In the genomic region with DNA sequence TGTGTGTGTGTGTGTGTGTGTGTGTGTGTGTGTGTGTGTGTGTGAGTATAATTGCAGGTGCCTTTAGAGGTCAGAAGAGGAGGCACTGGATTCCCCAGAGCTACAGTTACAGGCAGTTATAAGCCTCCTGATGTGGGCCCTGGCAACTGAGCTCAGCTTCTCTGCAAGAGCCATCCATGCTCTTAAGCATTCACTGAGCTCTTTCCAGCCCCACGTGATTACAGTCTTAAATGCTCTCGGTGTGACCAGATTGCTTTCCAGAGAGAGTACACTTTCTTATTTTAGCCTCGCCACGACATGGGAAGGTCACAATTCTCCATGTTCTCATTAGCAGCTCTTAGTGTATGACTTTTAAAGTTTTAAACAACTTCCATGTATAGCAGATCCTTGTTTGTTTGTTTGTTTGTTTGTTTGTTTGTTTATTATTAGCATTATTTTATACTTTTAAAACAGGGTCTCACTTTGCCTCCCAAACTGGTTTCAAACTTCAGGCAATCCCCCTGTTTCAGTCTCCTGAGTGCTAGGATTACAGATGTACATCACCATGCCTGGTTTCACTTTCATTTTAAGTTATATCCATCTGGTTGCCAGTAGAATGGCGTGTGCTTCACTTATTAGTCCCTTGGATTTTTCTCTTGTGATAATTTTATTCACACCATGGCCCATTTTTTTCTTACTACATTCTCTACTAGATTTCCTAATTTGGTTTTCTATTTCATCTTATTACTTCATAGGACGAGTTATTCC, we compare ENCODE assay signal across 16 mouse cellular contexts. TPM values are rescaled to one million over a fixed set of nuclear protein-coding genes. Genes with fewer than 3 reads are reported as not detected.
DNase-seq lines count a peak whose midpoint lies in the region; ATAC-seq and TF ChIP-seq lines count a peak whose summit lies in the region.
"Had no signal": no experiment of that assay in that cellular context is flagged by ENCODE, and none has a peak within 500 bp of the region (broad histone marks: within the 10 kb centered on the region; RNA-seq: fewer than 3 reads in every experiment).

No protein-coding gene starts in this region.

- H3K4me2 ChIP-seq in heart, postnatal 0 days (ENCODE audit: low read depth, low read length): peak overlapping the region; percentile 19
- H3K4me2 ChIP-seq: liver, embryonic 15.5 days; midbrain, embryonic 12.5 days; neural tube, embryonic 13.5 days had no signal

- no peak for TF ChIP-seq RAD21 in MEL (IDR thresholded peaks at IDR 0.05; ENCODE audit: low read depth, low read length)

- no peak overlapping the region for H3K27ac ChIP-seq in MEL (ENCODE audit: control insufficient read depth, low read depth, low read length)
- 0 out of 2 replicates have a peak overlapping the region, but pooled peaks have one; percentile 35 for H3K27ac ChIP-seq in heart, postnatal 0 days (ENCODE audit: low read depth)
- H3K27ac ChIP-seq: liver, embryonic 15.5 days; midbrain, embryonic 12.5 days; neural tube, embryonic 13.5 days had no signal

- no peak for TF ChIP-seq POLR2A in MEL (IDR thresholded peaks at IDR 0.05; ENCODE audit: control insufficient read depth in 1 of 2, insufficient read depth in 1 of 2, low read depth in 1 of 2, low read length in 2 of 2, poor library complexity in 1 of 2)

- no peaks in the 10 kb centered on the region for H3K79me2 ChIP-seq in MEL (ENCODE audit: control insufficient read depth, insufficient read depth, low read length, poor library complexity)

- H3K4me1 ChIP-seq in megakaryocyte, embryonic 14.5 days: peaks cover 9% of the 10 kb centered on the region; the same call in 1 of the 2 replicates
- peaks cover 0 to 2% of the 10 kb centered on the region in 2 experiments; a peak in 1 of 4 replicates for H3K4me1 ChIP-seq in MEL (ENCODE audit: control insufficient read depth in 1 of 2, insufficient read depth in 2 of 2, low read length in 2 of 2)
- H3K4me1 ChIP-seq in heart, postnatal 0 days (ENCODE audit: control insufficient read depth, insufficient read depth): 0 out of 2 replicates have a peak, but pooled peaks cover 5% of the 10 kb centered on the region
- H3K4me1 ChIP-seq: liver, embryonic 15.5 days; midbrain, embryonic 12.5 days; neural tube, embryonic 13.5 days had no signal

- ATAC-seq in megakaryocyte, adult 5-6 weeks (ENCODE audit: poor library complexity, severe bottlenecking): no peak
- 0 out of 2 replicates have a peak, but pooled peaks have one; percentile 36 for ATAC-seq in heart, postnatal 0 days (ENCODE audit: insufficient read depth, low read depth)
- ATAC-seq: activated CD4-positive, CD25-positive, alpha-beta regulatory T cell, adult 4 months; inflammation-experienced regulatory T-cells, adult 6 months had no signal

- H3K36me3 ChIP-seq in megakaryocyte, embryonic 14.5 days (replicated peaks; ENCODE audit: low read length): no peaks in the 10 kb centered on the region
- no peaks in the 10 kb centered on the region; a peak in 2 of 4 replicates for H3K36me3 ChIP-seq in MEL (ENCODE audit: control insufficient read depth in 1 of 2, insufficient read depth in 2 of 2, low read length in 2 of 2)
- no peaks in the 10 kb centered on the region for H3K36me3 ChIP-seq in heart, postnatal 0 days (replicated peaks; ENCODE audit: control insufficient read depth, insufficient read depth, low read length)
- H3K36me3 ChIP-seq: liver, embryonic 15.5 days; midbrain, embryonic 12.5 days; neural tube, embryonic 13.5 days had no signal

- TF ChIP-seq CTCF in MEL (IDR thresholded peaks at IDR 0.05 in 2 of 3, conservative IDR thresholded peaks at IDR 0.05 in 1 of 3; ENCODE audit: control insufficient read depth in 1 of 3, insufficient read depth in 1 of 3, low read depth in 2 of 3, low read length in 3 of 3, poor library complexity in 1 of 3, severe bottlenecking in 1 of 3): no peak
- TF ChIP-seq CTCF in heart, postnatal 0 days (IDR thresholded peaks at IDR 0.05; ENCODE audit: low read depth): no peak

- 0 out of 2 replicates have a peak overlapping the region, but pooled peaks have one; percentile 14 for H3K9ac ChIP-seq in MEL (ENCODE audit: control insufficient read depth, low read depth, low read length, poor library complexity, severe bottlenecking)
- H3K9ac ChIP-seq in heart, postnatal 0 days (replicated peaks; ENCODE audit: low read depth, low read length): no peak overlapping the region
- H3K9ac ChIP-seq: liver, embryonic 15.5 days; midbrain, embryonic 12.5 days; neural tube, embryonic 13.5 days had no signal

- peaks cover 14% of the 10 kb centered on the region for H3K27me3 ChIP-seq in megakaryocyte, embryonic 14.5 days (replicated peaks)
- H3K27me3 ChIP-seq in MEL (ENCODE audit: control insufficient read depth in 1 of 2, insufficient read depth in 2 of 2, low read length in 2 of 2): no peaks in the 10 kb centered on the region
- H3K27me3 ChIP-seq in heart, postnatal 0 days (ENCODE audit: control insufficient read depth, insufficient read depth, low read length): no peaks in the 10 kb centered on the region
- H3K27me3 ChIP-seq: liver, embryonic 15.5 days; midbrain, embryonic 12.5 days; neural tube, embryonic 13.5 days had no signal

- intact Hi-C loops in heart, postnatal 25 days (cut with DNase I): no loop called here
- intact Hi-C loops in left cerebral cortex, postnatal 25 days (cut with DNase I): no loop called here

- H3K4me3 ChIP-seq in megakaryocyte, embryonic 14.5 days (replicated peaks): peak overlapping the region; percentile 64
- peak overlapping the region; percentile 35 to 77 for H3K4me3 ChIP-seq in MEL (ENCODE audit: control insufficient read depth in 1 of 2, insufficient read depth in 1 of 2, low read depth in 2 of 2, low read length in 2 of 2)
- no peak overlapping the region for H3K4me3 ChIP-seq in heart, postnatal 0 days (ENCODE audit: low read depth, low read length)
- H3K4me3 ChIP-seq: liver, embryonic 15.5 days; midbrain, embryonic 12.5 days; neural tube, embryonic 13.5 days had no signal

- no peak for TF ChIP-seq EP300 in MEL (IDR thresholded peaks at IDR 0.05; ENCODE audit: low read depth in 1 of 2, low read length in 2 of 2)
- TF ChIP-seq EP300 in heart, postnatal 0 days (IDR thresholded peaks at IDR 0.05; ENCODE audit: low read depth): no peak

- no peaks in the 10 kb centered on the region for H3K9me3 ChIP-seq in megakaryocyte, embryonic 14.5 days
- no peaks in the 10 kb centered on the region for H3K9me3 ChIP-seq in MEL (replicated peaks; ENCODE audit: insufficient read depth, low read length)
- H3K9me3 ChIP-seq in heart, postnatal 0 days (replicated peaks; ENCODE audit: control insufficient read depth, low read length): no peaks in the 10 kb centered on the region
- H3K9me3 ChIP-seq: liver, embryonic 15.5 days; midbrain, embryonic 12.5 days; neural tube, embryonic 13.5 days had no signal

- DNase-seq in heart, adult 8-10 months (ENCODE audit: low spot score): peak; percentile 30
- no peak for DNase-seq in heart, postnatal 25 days (ENCODE audit: low spot score)
- peak; percentile 30 for DNase-seq in MEL (ENCODE audit: low read depth, low spot score)
- peak; percentile 34 for DNase-seq in heart, postnatal 0 days (ENCODE audit: low spot score)
- DNase-seq in cerebellum, adult 9-11 months: no peak
- DNase-seq in left cerebral cortex, postnatal 25 days (ENCODE audit: low spot score in 2 of 2): no peak
- DNase-seq: cerebellum, adult 9-10 months; left cerebral cortex, postnatal 4 days; right cerebral cortex, adult 18-20 months had no signal

- 40% methylated on average over 6 of the region's 6 CpGs for WGBS in heart, postnatal 0 days

TF ChIP-seq in MEL, 35 proteins besides CTCF, POLR2A, EP300 and RAD21:
- TF ChIP-seq SIN3A (IDR thresholded peaks at IDR 0.05; ENCODE audit: low read length): peak; percentile 40
- TF ChIP-seq ZC3H11A (IDR thresholded peaks at IDR 0.05; ENCODE audit: low read depth, low read length): no peak
- TF ChIP-seq MAFK (IDR thresholded peaks at IDR 0.05; ENCODE audit: borderline replicate concordance, low read depth, low read length): no peak
- no peak for TF ChIP-seq MYC (IDR thresholded peaks at IDR 0.05; ENCODE audit: low read depth, low read length)
- no peak for TF ChIP-seq ZNF384 (IDR thresholded peaks at IDR 0.05; ENCODE audit: low read depth, low read length)
- TF ChIP-seq ETS1 (IDR thresholded peaks at IDR 0.05; ENCODE audit: low read depth, low read length): peak; percentile 31; the same call in 1 of the 2 replicates
- TF ChIP-seq USF1 (IDR thresholded peaks at IDR 0.05; ENCODE audit: low read depth, low read length): no peak
- TF ChIP-seq SMC3 (IDR thresholded peaks at IDR 0.05; ENCODE audit: low read depth, low read length): no peak
- TF ChIP-seq KAT2A (conservative IDR thresholded peaks at IDR 0.05; ENCODE audit: low read depth, low read length): no peak

RNA-seq across cellular contexts. Expression of gene Lifr, which starts 58.9 kb away (rescaled TPM):
- total RNA-seq in heart, adult 8-10 months (2022): 10 to 100 TPM; 51.5 to 61.6 (median 57.9) TPM
- 10 to 100 TPM; 53.8 to 63.4 TPM for total RNA-seq in heart, postnatal 25 days (2021)
- polyA plus RNA-seq in megakaryocyte, embryonic 14.5 days (2012; ENCODE audit: insufficient read depth, low replicate concordance): 18.9 TPM in 1 of 2 replicates, not detected in the other
- total RNA-seq in megakaryocyte, adult 5-6 weeks (2015): 7.3 and 9.2 TPM in 2 replicates
- 8.4 and 10.0 TPM in 2 replicates for total RNA-seq in megakaryocyte, adult 5-6 weeks (2017)
- not detected in 2 replicates for total RNA-seq in MEL (2012; rRNA removed)
- polyA plus RNA-seq in MEL (2012; ENCODE audit: insufficient read depth in 1 of 2, insufficient read length in 2 of 2, low read depth in 1 of 2, low replicate concordance in 2 of 2, missing spikeins in 1 of 2): not detected
- 24.0 and 34.9 TPM in 2 replicates for total RNA-seq in heart, postnatal 0 days (2014; rRNA removed; ENCODE audit: low replicate concordance)
- 14.9 and 15.1 TPM in 2 replicates for polyA plus RNA-seq in heart, postnatal 0 days (2015; fragmentation: Nextera tagmentation; extraction: Ambion mirVana)
- 10 to 100 TPM; 43.4 to 48.2 TPM for total RNA-seq in left cerebral cortex, postnatal 25 days (2021)

Comparison
In these comparisons a context has a peak if more than half of its experiments do, and no peak if none do; other contexts are left out.
1. DNase-seq: peak in heart, adult 8-10 months (single experiment), MEL (single experiment) and heart, postnatal 0 days (single experiment); none in heart, postnatal 25 days (single experiment), cerebellum, adult 9-11 months (single experiment) and left cerebral cortex, postnatal 25 days (0 of 2).